Mouse (Mus musculus) splenic B cell, adult 2 months (primary cell): ENCODE measurements around the gene Rtkn.
"Not testable (repeated sequence)": the region's sequence is repeated elsewhere in the genome, so short reads cannot be mapped to it uniquely, and the experiment has no call there.

Source experiments
- DNase-seq: peaks from one replicate; pipeline ENCODE4 v3.0.0-alpha.2; 2011; ENCODE audit warnings: low read depth, low spot score
- H3K27me3 ChIP-seq: 2 replicates; pipeline ENCODE4 v1.6.1; 2012; ENCODE audit warnings: mild to moderate bottlenecking, low read length, moderate library complexity, mixed read lengths; ENCODE audit not compliant: control insufficient read depth, poor library complexity, insufficient read depth, severe bottlenecking
- H3K36me3 ChIP-seq: 2 replicates; pipeline ENCODE4 v1.6.1; 2012; ENCODE audit warnings: mild to moderate bottlenecking, low read length, moderate library complexity, mixed read lengths; ENCODE audit not compliant: control insufficient read depth, poor library complexity, insufficient read depth, severe bottlenecking

Gene Rtkn

GRCm38 (mm10) chr6:83141636-83142035, 6.4 kb downstream of the Rtkn start:
- no peaks in the 10 kb centered on the region; the same call in 1 of the 2 replicates for H3K27me3 ChIP-seq
- no peaks in the 10 kb centered on the region for H3K36me3 ChIP-seq
- no peak for DNase-seq

DNA sequence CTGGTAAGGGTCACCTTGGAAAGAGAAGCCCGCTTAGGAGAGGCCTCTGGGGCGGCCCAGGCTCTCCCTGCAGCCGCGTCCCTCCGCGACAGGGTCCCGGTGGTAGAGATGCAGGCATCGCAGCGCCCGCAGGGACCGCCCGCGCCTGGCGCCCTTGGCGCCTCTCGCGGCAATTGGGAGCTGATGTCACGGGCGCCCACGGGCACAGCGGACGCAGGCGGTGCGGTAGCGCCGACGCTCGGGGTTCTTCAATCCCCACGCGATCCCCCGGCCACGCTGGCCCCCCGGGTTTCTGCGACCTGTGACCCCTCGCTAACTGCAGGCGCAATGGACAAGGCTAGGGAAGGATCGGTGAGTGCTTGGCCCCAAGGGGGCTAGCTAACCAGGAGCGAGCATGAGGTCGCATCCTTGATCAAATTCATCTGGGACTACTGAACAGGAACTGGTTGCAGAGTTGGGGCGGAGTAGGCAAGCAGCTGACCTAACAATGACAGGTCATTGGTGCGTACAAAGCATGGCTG, 7.0 kb downstream of the Rtkn start:
- no peaks in the 10 kb centered on the region; the same call in 1 of the 2 replicates for H3K27me3 ChIP-seq
- DNase-seq: no peak
- no peaks in the 10 kb centered on the region for H3K36me3 ChIP-seq

GRCm38 (mm10) chr6:83142886-83143285, 7.6 kb downstream of the Rtkn start:
- no peaks in the 10 kb centered on the region; the same call in 1 of the 2 replicates for H3K27me3 ChIP-seq
- no peaks in the 10 kb centered on the region for H3K36me3 ChIP-seq
- DNase-seq: no peak

- H3K27me3 ChIP-seq: no peaks in the 10 kb centered on the region
- H3K36me3 ChIP-seq: no peaks in the 10 kb centered on the region
- no peak for DNase-seq
Observed at GRCm38 (mm10) chr6:83145209-83145608, 9.9 kb downstream of the Rtkn start.

GRCm38 (mm10) chr6:83145805-83146204, 10.5 kb downstream of the Rtkn start:
- no peaks in the 10 kb centered on the region for H3K36me3 ChIP-seq
- no peaks in the 10 kb centered on the region for H3K27me3 ChIP-seq
- no peak for DNase-seq

- no peaks in the 10 kb centered on the region for H3K36me3 ChIP-seq
- no peak for DNase-seq
Observed at GRCm38 (mm10) chr6:83147280-83147679, 12.0 kb downstream of the Rtkn start.

DNA sequence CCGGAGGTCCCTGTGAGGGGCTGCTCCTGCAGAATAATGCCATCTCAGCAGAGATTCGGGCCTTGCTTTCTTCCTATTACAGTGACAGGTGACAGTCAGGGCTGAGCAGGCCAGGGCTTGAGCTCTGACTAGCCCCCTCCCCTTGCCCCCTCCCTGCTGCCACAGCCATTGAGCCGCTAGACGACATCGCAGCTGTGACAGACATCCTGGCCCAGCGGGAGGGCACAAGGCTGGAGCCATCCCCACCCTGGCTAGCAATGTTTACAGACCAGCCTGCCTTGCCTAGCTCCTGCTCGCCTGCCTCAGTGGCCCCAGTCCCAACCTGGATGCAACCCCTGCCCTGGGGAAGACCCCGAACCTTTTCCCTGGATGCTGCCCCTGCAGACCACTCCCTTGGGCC, 16.5 kb downstream of the Rtkn start:
- no peaks in the 10 kb centered on the region for H3K36me3 ChIP-seq
- no peaks in the 10 kb centered on the region for H3K27me3 ChIP-seq
- DNase-seq: no peak

More at GRCm38 (mm10) chr6:83147280-83147679, 12.0 kb downstream of the Rtkn start:
- no peaks in the 10 kb centered on the region for H3K27me3 ChIP-seq

DNA sequence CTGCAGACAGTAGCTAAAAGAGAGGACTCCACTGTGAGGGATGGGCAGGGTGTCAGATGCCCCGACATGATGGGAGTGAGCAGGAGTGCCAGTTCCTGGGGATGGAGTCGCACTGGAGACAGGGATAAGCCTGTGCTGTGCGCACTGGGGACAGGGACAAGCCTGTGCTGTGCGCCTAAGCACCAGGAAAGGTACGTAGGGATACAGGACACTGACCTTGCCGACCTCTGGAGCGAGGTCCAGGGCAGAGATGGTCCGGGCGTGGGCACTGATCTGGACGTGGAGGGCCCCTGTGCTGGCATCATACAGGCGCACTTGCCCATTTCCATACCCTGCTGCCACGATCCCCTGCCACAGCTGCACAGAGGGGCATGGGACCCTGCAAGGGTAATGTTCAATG, 17.8 kb downstream of the Rtkn start:
- H3K27me3 ChIP-seq: no peaks in the 10 kb centered on the region
- H3K36me3 ChIP-seq: no peaks in the 10 kb centered on the region
- no peak for DNase-seq

DNA sequence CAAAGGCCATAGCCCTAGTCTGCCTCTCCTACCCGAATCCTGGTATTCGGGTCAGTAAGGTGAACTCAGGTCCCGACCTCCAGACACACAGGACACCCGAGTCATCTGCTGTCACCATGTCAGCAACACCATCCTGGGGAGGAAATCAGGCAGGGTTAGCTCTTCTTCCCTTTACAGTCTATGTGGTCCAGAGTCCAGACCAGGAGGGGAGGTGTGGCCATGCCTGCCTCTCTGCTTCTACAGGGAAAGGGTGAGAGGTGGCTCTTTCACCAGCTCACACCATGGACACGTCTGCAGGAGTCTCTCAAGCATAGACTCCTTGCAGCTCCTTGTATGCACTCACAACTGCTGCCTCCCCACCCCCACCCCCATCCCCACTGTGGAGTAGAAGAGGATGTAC, 18.2 kb downstream of the Rtkn start:
- DNase-seq: no peak
- H3K36me3 ChIP-seq: no peaks in the 10 kb centered on the region
- no peaks in the 10 kb centered on the region for H3K27me3 ChIP-seq

GRCm38 (mm10) chr6:83155552-83156238, 20.4 kb downstream of the Rtkn start:
- Histone ChIP-seq H3K27me3 (no peaks in the 10 kb centered on the region), H3K36me3 (no peaks in the 10 kb centered on the region)
- peak; percentile 23 for DNase-seq

GRCm38 (mm10) chr6:83156259-83156684, 21.0 kb downstream of the Rtkn start, which contains the start of the genes Wdr54 and 1700003E16Rik:
TSS of gene Wdr54 (minus strand) at chr6:83156397.
TSS of gene 1700003E16Rik (plus strand) at chr6:83156404.
- 0 out of 2 replicates have a peak, but pooled peaks cover 2% of the 10 kb centered on the region for H3K27me3 ChIP-seq
- DNase-seq: peak; percentile 49

DNA sequence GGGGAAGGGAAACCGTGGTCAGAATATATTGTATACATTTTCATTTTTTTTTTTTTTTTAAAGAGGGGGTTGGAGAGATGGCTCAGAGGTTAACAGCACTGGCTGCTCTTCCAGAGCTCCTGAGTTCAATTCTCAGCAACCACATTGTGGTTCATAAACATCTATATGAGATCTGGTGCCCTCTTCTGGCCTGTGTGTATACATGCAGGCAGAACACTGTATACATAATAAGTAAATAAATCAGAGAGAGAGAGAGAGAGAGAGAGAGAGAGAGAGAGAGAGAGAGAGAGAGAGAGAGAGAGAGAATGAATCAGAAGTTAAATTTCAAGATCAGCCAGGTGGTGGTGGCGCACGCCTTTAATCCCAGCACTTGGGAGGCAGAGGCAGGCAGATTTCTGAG, 24.2 kb downstream of the Rtkn start:
- H3K27me3 ChIP-seq, H3K36me3 ChIP-seq: not testable (repeated sequence)
- peak; percentile 79 for DNase-seq

More at GRCm38 (mm10) chr6:83156259-83156684, 21.0 kb downstream of the Rtkn start, which contains the start of the genes Wdr54 and 1700003E16Rik:
- H3K36me3 ChIP-seq: no peaks in the 10 kb centered on the region

GRCm38 (mm10) chr6:83161442-83161841, 26.2 kb downstream of the Rtkn start:
- DNase-seq: no peak

DNA sequence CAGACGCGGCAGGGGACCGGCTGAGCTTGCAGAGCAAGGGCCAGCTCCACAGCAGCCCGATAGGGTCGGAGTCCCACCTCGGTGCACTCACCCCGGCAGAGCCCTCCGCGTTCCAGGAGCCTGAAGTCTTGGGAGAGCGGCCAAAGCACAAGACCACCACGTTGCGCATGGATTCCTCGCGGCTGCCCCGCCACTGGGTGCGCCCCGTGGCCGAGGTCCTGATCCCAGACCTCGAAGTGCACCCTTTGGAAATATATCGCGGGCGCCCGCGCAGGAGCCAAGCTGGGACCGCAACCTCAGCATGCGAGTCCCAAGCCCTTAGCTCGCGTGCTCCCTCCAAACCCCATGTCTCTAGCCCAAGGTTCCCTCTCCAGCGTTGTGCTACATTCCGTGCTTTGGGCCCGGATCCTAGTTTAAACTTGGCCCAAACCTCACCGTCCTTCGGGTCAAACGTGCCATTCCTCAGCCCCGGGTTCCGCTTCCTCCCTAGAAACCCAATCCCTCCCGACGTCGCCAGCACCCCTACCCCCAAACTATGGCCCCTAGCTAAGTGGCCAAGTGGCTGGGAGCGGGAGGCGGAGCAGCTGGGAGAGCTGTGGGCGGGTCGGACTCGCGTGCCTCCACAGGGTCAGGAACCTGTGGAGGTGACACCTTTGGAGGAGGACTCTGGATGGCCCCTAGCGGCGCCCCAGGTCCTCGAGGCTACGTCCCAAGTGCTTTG, 26.8 kb downstream of the Rtkn start:
- Histone ChIP-seq H3K36me3 (no peaks in the 10 kb centered on the region), H3K27me3 (0 out of 2 replicates have a peak, but pooled peaks cover 6% of the 10 kb centered on the region)
- no peak for DNase-seq

More at GRCm38 (mm10) chr6:83161442-83161841, 26.2 kb downstream of the Rtkn start:
- Histone ChIP-seq H3K36me3 (no peaks in the 10 kb centered on the region), H3K27me3 (0 out of 2 replicates have a peak, but pooled peaks cover 6% of the 10 kb centered on the region)

- Histone ChIP-seq H3K36me3 (no peaks in the 10 kb centered on the region), H3K27me3 (0 out of 2 replicates have a peak, but pooled peaks cover 6% of the 10 kb centered on the region)
- DNase-seq: peak; percentile 72
Observed at GRCm38 (mm10) chr6:83162701-83163100, 27.4 kb downstream of the Rtkn start.
